Mouse (Mus musculus): Measurements from ENCODE around the gene Tbc1d5. TPM values are rescaled to one million over a fixed set of nuclear protein-coding genes. Genes with fewer than 3 reads are reported as not detected.

Tbc1d5 gene
- polyA plus RNA-seq, 1 experiment from 2014 or later, result 4.6 TPM

DNA sequence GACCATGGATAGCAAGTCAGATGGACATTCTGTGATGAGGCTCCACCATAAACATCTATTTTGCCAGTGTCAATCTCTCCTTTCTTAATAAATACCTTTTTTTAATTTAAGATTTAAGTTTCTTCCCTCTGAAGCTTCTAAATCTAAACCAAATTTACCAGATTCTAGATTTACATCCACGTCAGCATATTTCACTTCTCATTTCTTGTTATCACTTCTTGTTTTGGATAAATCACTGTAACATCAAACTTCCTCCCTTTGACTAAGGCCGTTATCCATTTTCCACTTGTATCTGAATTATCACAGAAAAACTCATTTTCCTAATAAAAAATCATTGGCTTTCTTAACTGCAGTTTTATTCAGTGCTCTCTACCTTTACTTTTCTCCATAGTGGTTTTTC is 30.4 kb upstream of the Tbc1d5 start:
- WGBS, result 83% methylated on average over 2 of the region's 2 CpGs
- no peak for ATAC-seq
- H3K9me3 ChIP-seq (ENCODE audit: control insufficient read depth), result no peaks in the 10 kb centered on the region
- no peaks in the 10 kb centered on the region for H3K4me1 ChIP-seq (replicated peaks; ENCODE audit: control insufficient read depth, insufficient read depth, low read length)
- no peaks in the 10 kb centered on the region for H3K27me3 ChIP-seq (replicated peaks; ENCODE audit: control insufficient read depth, insufficient read depth, low read length)
- H3K9ac ChIP-seq (ENCODE audit: low read depth, low read length), result no peak overlapping the region
- no peak overlapping the region for H3K27ac ChIP-seq (ENCODE audit: low read depth, low read length)
- no peak overlapping the region for H3K4me3 ChIP-seq (ENCODE audit: low read depth, low read length)
- H3K36me3 ChIP-seq (ENCODE audit: control insufficient read depth, insufficient read depth), result no peaks in the 10 kb centered on the region
- H3K4me2 ChIP-seq (replicated peaks; ENCODE audit: low read depth), result no peak overlapping the region
- no peak for TF ChIP-seq CTCF (IDR thresholded peaks at IDR 0.05; ENCODE audit: low read depth)

DNA sequence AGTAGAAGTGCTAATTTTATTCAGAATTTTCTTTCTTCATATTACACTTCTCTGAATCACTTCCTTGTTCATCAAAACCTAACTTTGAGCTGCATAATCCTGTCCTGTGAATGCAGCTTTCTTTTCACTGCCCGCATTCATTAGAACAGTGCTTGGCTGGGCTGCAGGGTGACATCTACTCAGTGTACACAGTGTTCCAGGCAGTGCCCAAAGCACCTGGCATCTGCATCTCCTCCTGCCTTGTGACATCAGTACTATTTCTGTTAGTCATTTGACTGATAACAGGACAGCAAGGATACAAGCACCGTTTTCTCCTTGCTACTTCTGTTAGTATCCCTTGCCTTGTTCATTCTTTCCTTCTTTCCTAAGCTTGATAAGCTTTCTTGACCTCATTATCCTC is 25.5 kb upstream of the Tbc1d5 start:
- ATAC-seq, result no peak
- Histone ChIP-seq H3K27ac (ENCODE audit: low read depth, low read length) (no peak overlapping the region), H3K9me3 (ENCODE audit: control insufficient read depth) (no peaks in the 10 kb centered on the region), H3K4me2 (replicated peaks; ENCODE audit: low read depth) (no peak overlapping the region), H3K4me1 (replicated peaks; ENCODE audit: control insufficient read depth, insufficient read depth, low read length) (no peaks in the 10 kb centered on the region), H3K9ac (ENCODE audit: low read depth, low read length) (no peak overlapping the region), H3K4me3 (ENCODE audit: low read depth, low read length) (no peak overlapping the region), H3K27me3 (replicated peaks; ENCODE audit: control insufficient read depth, insufficient read depth, low read length) (no peaks in the 10 kb centered on the region), H3K36me3 (ENCODE audit: control insufficient read depth, insufficient read depth) (no peaks in the 10 kb centered on the region)
- 79% methylated on average over 2 of the region's 2 CpGs for WGBS
- TF ChIP-seq CTCF (IDR thresholded peaks at IDR 0.05; ENCODE audit: low read depth), result no peak

DNA sequence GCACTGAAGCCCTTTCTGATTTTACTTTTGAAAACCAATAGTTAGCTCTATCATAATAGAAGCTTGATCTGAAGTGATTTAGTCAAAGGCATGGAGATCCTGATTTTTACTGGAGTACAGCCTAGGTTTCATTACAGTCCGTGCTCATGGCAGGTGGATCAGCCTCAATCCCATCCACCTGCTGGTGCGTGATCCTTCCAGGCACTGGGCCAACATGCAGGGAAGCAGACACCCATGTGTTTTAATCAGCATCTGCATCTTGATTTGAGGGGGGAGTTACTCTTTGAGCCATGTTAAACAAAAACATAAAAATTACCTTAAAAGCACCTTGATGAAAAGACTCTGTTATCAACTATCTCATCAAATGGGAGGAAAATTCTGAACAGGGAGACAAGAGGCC is 16.4 kb upstream of the Tbc1d5 start:
- Histone ChIP-seq H3K9ac (ENCODE audit: low read depth, low read length) (no peak overlapping the region), H3K36me3 (ENCODE audit: control insufficient read depth, insufficient read depth) (no peaks in the 10 kb centered on the region), H3K4me3 (ENCODE audit: low read depth, low read length) (no peak overlapping the region), H3K27me3 (replicated peaks; ENCODE audit: control insufficient read depth, insufficient read depth, low read length) (no peaks in the 10 kb centered on the region), H3K27ac (ENCODE audit: low read depth, low read length) (no peak overlapping the region), H3K4me1 (replicated peaks; ENCODE audit: control insufficient read depth, insufficient read depth, low read length) (no peaks in the 10 kb centered on the region), H3K4me2 (replicated peaks; ENCODE audit: low read depth) (no peak overlapping the region), H3K9me3 (ENCODE audit: control insufficient read depth) (no peaks in the 10 kb centered on the region)
- 85% methylated on average over 2 of the region's 2 CpGs for WGBS
- no peak for TF ChIP-seq CTCF (IDR thresholded peaks at IDR 0.05; ENCODE audit: low read depth)
- ATAC-seq, result no peak

DNA sequence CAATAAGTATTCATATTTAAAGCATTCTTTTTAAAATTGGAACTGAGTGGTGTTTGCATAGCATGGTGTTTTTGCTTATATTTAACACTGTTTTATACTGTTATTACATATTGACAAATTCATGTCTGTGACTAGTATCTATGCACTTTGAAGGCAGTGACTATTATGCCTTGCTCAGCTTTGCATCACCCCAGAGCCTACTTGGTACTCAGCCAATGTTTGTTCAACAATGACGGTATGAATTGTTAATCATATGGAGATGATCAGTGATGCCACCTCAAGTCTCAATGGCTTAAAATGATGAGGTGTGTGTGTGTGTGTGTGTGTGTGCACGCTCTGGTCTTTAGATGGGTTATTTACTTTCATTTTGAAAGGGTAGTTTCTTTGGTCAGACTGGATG is 15.6 kb upstream of the Tbc1d5 start:
- H3K4me3 ChIP-seq (ENCODE audit: low read depth, low read length), result no peak overlapping the region
- H3K9me3 ChIP-seq (ENCODE audit: control insufficient read depth), result no peaks in the 10 kb centered on the region
- H3K27ac ChIP-seq (ENCODE audit: low read depth, low read length), result no peak overlapping the region
- 75% methylated on average over 2 of the region's 2 CpGs for WGBS
- no peak for ATAC-seq
- TF ChIP-seq CTCF (IDR thresholded peaks at IDR 0.05; ENCODE audit: low read depth), result no peak
- no peaks in the 10 kb centered on the region for H3K27me3 ChIP-seq (replicated peaks; ENCODE audit: control insufficient read depth, insufficient read depth, low read length)
- H3K4me1 ChIP-seq (replicated peaks; ENCODE audit: control insufficient read depth, insufficient read depth, low read length), result no peaks in the 10 kb centered on the region
- H3K4me2 ChIP-seq (replicated peaks; ENCODE audit: low read depth), result no peak overlapping the region
- no peaks in the 10 kb centered on the region for H3K36me3 ChIP-seq (ENCODE audit: control insufficient read depth, insufficient read depth)
- no peak overlapping the region for H3K9ac ChIP-seq (ENCODE audit: low read depth, low read length)

DNA sequence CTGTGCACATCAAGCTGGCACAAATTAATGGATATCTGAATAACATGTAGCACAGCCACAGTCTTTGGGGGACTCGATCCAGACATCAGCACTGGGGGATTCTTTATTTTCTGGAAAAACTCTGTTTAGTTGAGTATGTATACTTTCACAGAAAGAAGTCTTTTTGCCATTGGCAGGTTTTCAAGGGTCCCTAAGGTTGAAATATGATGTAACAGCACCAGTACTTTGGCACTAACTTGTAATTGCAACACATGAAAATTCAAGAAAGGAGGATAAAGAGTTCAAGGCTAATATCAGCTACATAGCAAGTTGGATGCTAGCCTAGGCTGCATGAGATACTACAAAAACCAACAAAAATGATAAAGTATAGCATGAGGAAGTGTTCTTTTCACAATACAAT is 12.2 kb upstream of the Tbc1d5 start:
- TF ChIP-seq CTCF (IDR thresholded peaks at IDR 0.05; ENCODE audit: low read depth), result no peak
- WGBS, result 83% methylated on average over 1 of the region's 1 CpGs
- Histone ChIP-seq H3K36me3 (ENCODE audit: control insufficient read depth, insufficient read depth) (no peaks in the 10 kb centered on the region), H3K27ac (ENCODE audit: low read depth, low read length) (no peak overlapping the region), H3K4me1 (replicated peaks; ENCODE audit: control insufficient read depth, insufficient read depth, low read length) (no peaks in the 10 kb centered on the region), H3K9ac (ENCODE audit: low read depth, low read length) (no peak overlapping the region), H3K4me2 (replicated peaks; ENCODE audit: low read depth) (no peak overlapping the region), H3K9me3 (ENCODE audit: control insufficient read depth) (no peaks in the 10 kb centered on the region), H3K27me3 (replicated peaks; ENCODE audit: control insufficient read depth, insufficient read depth, low read length) (no peaks in the 10 kb centered on the region), H3K4me3 (ENCODE audit: low read depth, low read length) (no peak overlapping the region)
- ATAC-seq, result no peak

DNA sequence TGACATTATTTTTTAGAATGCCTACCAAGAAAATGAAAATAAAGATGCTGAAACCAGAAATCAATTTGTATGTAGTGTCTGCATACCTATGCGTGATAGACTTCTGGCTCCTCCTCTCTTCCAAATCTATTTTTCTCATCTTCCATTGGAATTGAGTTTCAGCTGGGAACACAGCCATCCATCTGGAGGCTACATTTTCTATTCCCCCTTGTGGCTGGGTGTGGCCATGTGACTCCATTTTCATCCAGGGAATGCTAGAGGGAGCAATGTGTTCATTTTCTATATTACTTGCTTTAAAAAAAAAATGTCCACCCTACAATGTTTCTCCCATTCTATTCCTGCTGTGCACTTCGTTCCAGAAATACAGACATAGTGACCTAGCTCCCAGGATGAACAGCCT is 3.6 kb upstream of the Tbc1d5 start:
- Histone ChIP-seq H3K4me2 (replicated peaks; ENCODE audit: low read depth) (no peak overlapping the region), H3K9ac (ENCODE audit: low read depth, low read length) (no peak overlapping the region), H3K4me1 (replicated peaks; ENCODE audit: control insufficient read depth, insufficient read depth, low read length) (no peaks in the 10 kb centered on the region), H3K27ac (ENCODE audit: low read depth, low read length) (no peak overlapping the region), H3K27me3 (replicated peaks; ENCODE audit: control insufficient read depth, insufficient read depth, low read length) (no peaks in the 10 kb centered on the region), H3K4me3 (ENCODE audit: low read depth, low read length) (no peak overlapping the region), H3K9me3 (ENCODE audit: control insufficient read depth) (no peaks in the 10 kb centered on the region), H3K36me3 (ENCODE audit: control insufficient read depth, insufficient read depth) (no peaks in the 10 kb centered on the region)
- 83% methylated on average over 2 of the region's 2 CpGs for whole genome bisulfite sequencing
- TF ChIP-seq CTCF (IDR thresholded peaks at IDR 0.05; ENCODE audit: low read depth), result no peak
- ATAC-seq, result no peak

Measured in intestine, postnatal 0 days (tissue).